ENCODE assay signal across 18 mouse cellular contexts in genomic region chr1:74352532-74353096, GRCm38 (mm10). TPM values are rescaled to one million over a fixed set of nuclear protein-coding genes. Genes with fewer than 3 reads are reported as not detected.
DNase-seq lines count a peak whose midpoint lies in the region; ATAC-seq and TF ChIP-seq lines count a peak whose summit lies in the region.
"Had no signal": no experiment of that assay in that cellular context is flagged by ENCODE, and none has a peak within 500 bp of the region (broad histone marks: within the 10 kb centered on the region; RNA-seq: fewer than 3 reads in every experiment).

No protein-coding gene starts in this region.

- 0 out of 2 replicates have a peak overlapping the region, but pooled peaks have one; percentile 43 for H3K27ac ChIP-seq in heart, embryonic 11.5 days (ENCODE audit: low read depth, low read length)
- peak overlapping the region; percentile 96 for H3K27ac ChIP-seq in CH12.LX (ENCODE audit: insufficient read depth, low read depth)
- H3K27ac ChIP-seq in heart, embryonic 14.5 days (replicated peaks in 1 of 2; ENCODE audit: control insufficient read depth in 1 of 2, insufficient read depth in 1 of 2, low read depth in 2 of 2, low read length in 2 of 2): peak overlapping the region; percentile 34 to 55; a peak in 3 of 4 replicates
- H3K27ac ChIP-seq: forebrain, embryonic 12.5 days; hindbrain, embryonic 12.5 days; lung, embryonic 15.5 days; macrophage; neural tube, embryonic 12.5 days had no signal

- no peak for TF ChIP-seq CTCF in CH12.LX (conservative IDR thresholded peaks at IDR 0.05 in 1 of 2, IDR thresholded peaks at IDR 0.05 in 1 of 2; ENCODE audit: low read depth in 2 of 2, low read length in 2 of 2)

- H3K4me3 ChIP-seq in heart, embryonic 11.5 days (ENCODE audit: low read depth, low read length): no peak overlapping the region
- peak overlapping the region; percentile 10 to 59 (median 56) for H3K4me3 ChIP-seq in CH12.LX (replicated peaks in 1 of 3; ENCODE audit: low read depth in 2 of 3, low read length in 2 of 3, poor library complexity in 1 of 3)
- H3K4me3 ChIP-seq in heart, embryonic 14.5 days (ENCODE audit: control insufficient read depth in 1 of 2, insufficient read depth in 1 of 2, low read depth in 1 of 2, low read length in 2 of 2): no peak overlapping the region
- H3K4me3 ChIP-seq: forebrain, embryonic 12.5 days; hindbrain, embryonic 12.5 days; lung, embryonic 15.5 days; neural tube, embryonic 12.5 days had no signal

- H3K9me3 ChIP-seq in heart, embryonic 11.5 days (replicated peaks; ENCODE audit: control insufficient read depth, low read length): no peaks in the 10 kb centered on the region
- no peaks in the 10 kb centered on the region for H3K9me3 ChIP-seq in CH12.LX (replicated peaks; ENCODE audit: low read length)
- H3K9me3 ChIP-seq in heart, embryonic 14.5 days (ENCODE audit: control insufficient read depth, low read length): no peaks in the 10 kb centered on the region
- H3K9me3 ChIP-seq: forebrain, embryonic 12.5 days; hindbrain, embryonic 12.5 days; lung, embryonic 15.5 days; neural tube, embryonic 12.5 days had no signal

- H3K4me1 ChIP-seq in heart, embryonic 11.5 days (ENCODE audit: control insufficient read depth, insufficient read depth, low read length): 0 out of 2 replicates have a peak, but pooled peaks cover 2% of the 10 kb centered on the region
- H3K4me1 ChIP-seq in CH12.LX (ENCODE audit: control insufficient read depth in 1 of 2, insufficient read depth in 2 of 2): peaks cover 49 to 83% of the 10 kb centered on the region in 2 experiments
- peaks cover 2% of the 10 kb centered on the region in 2 experiments; a peak in 2 of 4 replicates for H3K4me1 ChIP-seq in heart, embryonic 14.5 days (ENCODE audit: control insufficient read depth in 2 of 2, insufficient read depth in 2 of 2, low read length in 2 of 2)
- H3K4me1 ChIP-seq: forebrain, embryonic 12.5 days; hindbrain, embryonic 12.5 days; lung, embryonic 15.5 days; neural tube, embryonic 12.5 days had no signal

- dilution Hi-C loops in CH12.LX (cut with MboI; ENCODE audit: extremely low pct_ligation_motif_present, extremely low pct_unique_long_range_greater_than_20kb, low sequenced_read_pairs): no loop called here

- intact Hi-C loops in heart, postnatal 25 days (cut with DNase I): no loop called here

- in situ Hi-C loops in CH12.LX (cut with MboI; ENCODE audit: low pct_ligation_motif_present, low pct_unique_long_range_greater_than_20kb, low sequenced_read_pairs): no loop called here

- no peak overlapping the region for H3K4me2 ChIP-seq in heart, embryonic 11.5 days
- no peak overlapping the region for H3K4me2 ChIP-seq in CH12.LX (ENCODE audit: insufficient read depth, low read depth, poor library complexity, severe bottlenecking)
- H3K4me2 ChIP-seq in heart, embryonic 14.5 days (ENCODE audit: low read length): no peak overlapping the region
- H3K4me2 ChIP-seq: forebrain, embryonic 12.5 days; hindbrain, embryonic 12.5 days; lung, embryonic 15.5 days; midbrain, embryonic 11.5 days; neural tube, embryonic 12.5 days had no signal

- peak; percentile 55 to 86 for DNase-seq in adrenal gland, adult (ENCODE audit: inconsistent age in 2 of 2, low spot score in 1 of 2)
- DNase-seq in adrenal gland, postnatal 4 days (ENCODE audit: low spot score in 2 of 2): no peak
- no peak for DNase-seq in heart, postnatal 25 days (ENCODE audit: low spot score)
- peak; percentile 56 for DNase-seq in CH12.LX (ENCODE audit: extremely low read depth)
- DNase-seq in cerebellum, postnatal 36 days: no peak
- no peak for DNase-seq in thymus, postnatal 14 days
- DNase-seq: cerebellum, adult 18-20 months; kidney, postnatal 4 days; thymus, adult 2 months had no signal

- no peak overlapping the region for H3K9ac ChIP-seq in heart, embryonic 11.5 days (ENCODE audit: low read depth, low read length)
- H3K9ac ChIP-seq in CH12.LX (ENCODE audit: insufficient read depth, low read depth): peak overlapping the region; percentile 45; the same call in 1 of the 2 replicates
- no peak overlapping the region for H3K9ac ChIP-seq in heart, embryonic 14.5 days (ENCODE audit: low read length)
- H3K9ac ChIP-seq: forebrain, embryonic 12.5 days; hindbrain, embryonic 12.5 days; lung, embryonic 15.5 days; neural tube, embryonic 12.5 days had no signal

- H3K27me3 ChIP-seq in heart, embryonic 11.5 days (ENCODE audit: control insufficient read depth, insufficient read depth, low read length): no peaks in the 10 kb centered on the region
- H3K27me3 ChIP-seq in CH12.LX (replicated peaks): no peaks in the 10 kb centered on the region
- no peaks in the 10 kb centered on the region for H3K27me3 ChIP-seq in heart, embryonic 14.5 days (ENCODE audit: control insufficient read depth, insufficient read depth, low read length)
- H3K27me3 ChIP-seq: forebrain, embryonic 12.5 days; hindbrain, embryonic 12.5 days; lung, embryonic 15.5 days; neural tube, embryonic 12.5 days had no signal

- no peak for TF ChIP-seq RAD21 in CH12.LX (IDR thresholded peaks at IDR 0.05; ENCODE audit: low read depth, low read length)

- peaks cover 5% of the 10 kb centered on the region; the same call in 1 of the 2 replicates for H3K36me3 ChIP-seq in heart, embryonic 11.5 days (ENCODE audit: control insufficient read depth, insufficient read depth, low read length)
- H3K36me3 ChIP-seq in CH12.LX (replicated peaks in 1 of 2; ENCODE audit: control insufficient read depth in 1 of 2, insufficient read depth in 1 of 2, low read length in 1 of 2): peaks cover 69 to 78% of the 10 kb centered on the region in 2 experiments
- H3K36me3 ChIP-seq in heart, embryonic 14.5 days (ENCODE audit: control insufficient read depth, insufficient read depth, low read length): peaks cover 49% of the 10 kb centered on the region

- peak; percentile 57 for TF ChIP-seq EP300 in CH12.LX (IDR thresholded peaks at IDR 0.05; ENCODE audit: low read length)

- 67% methylated on average over 5 of the region's 5 CpGs for WGBS in heart, embryonic 11.5 days (ENCODE audit: insufficient replicate concordance)
- WGBS in heart, embryonic 14.5 days: 48% methylated on average over 5 of the region's 5 CpGs

- 0 out of 2 replicates have a peak, but pooled peaks have one; percentile 2 for ATAC-seq in heart, embryonic 11.5 days (replicated peaks; ENCODE audit: insufficient number of reproducible peaks, low FRiP score, low TSS enrichment)
- ATAC-seq in heart, embryonic 14.5 days (ENCODE audit: insufficient number of reproducible peaks, insufficient read depth, low FRiP score, low read depth): peak; percentile 40

- no peak; the same call in 1 of the 2 replicates for TF ChIP-seq POLR2A in CH12.LX (IDR thresholded peaks at IDR 0.05; ENCODE audit: low read depth, low read length)

- peaks cover 13% of the 10 kb centered on the region for H3K79me2 ChIP-seq in CH12.LX (replicated peaks; ENCODE audit: control insufficient read depth, extremely low read depth, insufficient read depth, poor library complexity, severe bottlenecking)

TF ChIP-seq in CH12.LX, 34 proteins besides CTCF, POLR2A, EP300 and RAD21:
- TF ChIP-seq UBTF (IDR thresholded peaks at IDR 0.05; ENCODE audit: low read depth, low read length) (no peak), POLR2AphosphoS2 (IDR thresholded peaks at IDR 0.05; ENCODE audit: low read depth, low read length) (0 out of 2 replicates have a peak, but pooled peaks have one; percentile 50), ETS1 (conservative IDR thresholded peaks at IDR 0.05; ENCODE audit: low read depth, low read length) (0 out of 2 replicates have a peak, but pooled peaks have one; percentile 21), BHLHE40 (IDR thresholded peaks at IDR 0.05; ENCODE audit: low read depth, low read length) (peak; percentile 19; the same call in 1 of the 2 replicates)

RNA-seq across cellular contexts. Expression of gene Catip, which starts 9.3 kb away (rescaled TPM):
- under 1 TPM; 0.48 to 0.50 TPM for total RNA-seq in adrenal gland, postnatal 4 days (2021)
- 0.17 and 0.59 TPM in 2 replicates for polyA plus RNA-seq in heart, embryonic 11.5 days (2014; fragmentation: Nextera tagmentation; extraction: Ambion mirVana)
- total RNA-seq in heart, postnatal 25 days (2021): under 1 TPM; 0.18 to 0.28 TPM
- total RNA-seq in CH12.LX (2012; rRNA removed): 0.21 and 0.30 TPM in 2 replicates
- total RNA-seq in CH12.LX (2014; rRNA removed): 0.11 and 0.20 TPM in 2 replicates
- polyA plus RNA-seq in CH12.LX (2012; ENCODE audit: insufficient read length, low read depth): 2.1 and 2.6 TPM in 2 replicates
- 0.34 and 0.55 TPM in 2 replicates for polyA plus RNA-seq in heart, embryonic 14.5 days (2014; fragmentation: Nextera tagmentation; extraction: Ambion mirVana)

RNA-seq across cellular contexts. Expression of gene Slc11a1, which starts 22.4 kb away (rescaled TPM):
- total RNA-seq in adrenal gland, postnatal 4 days (2021): 10 to 100 TPM; 10.2 to 13.6 TPM
- polyA plus RNA-seq in heart, embryonic 11.5 days (2014; fragmentation: Nextera tagmentation; extraction: Ambion mirVana): 1.1 TPM in 2 replicates
- 1 to 10 TPM; 2.5 to 3.2 TPM for total RNA-seq in heart, postnatal 25 days (2021)
- total RNA-seq in CH12.LX (2012; rRNA removed): 21.3 and 35.7 TPM in 2 replicates
- total RNA-seq in CH12.LX (2014; rRNA removed): 14.0 and 17.0 TPM in 2 replicates
- 85.8 and 96.4 TPM in 2 replicates for polyA plus RNA-seq in CH12.LX (2012; ENCODE audit: insufficient read length, low read depth)
- 4.4 and 4.9 TPM in 2 replicates for polyA plus RNA-seq in heart, embryonic 14.5 days (2014; fragmentation: Nextera tagmentation; extraction: Ambion mirVana)

RNA-seq across cellular contexts. Expression of gene Ctdsp1, which starts 38.7 kb away (rescaled TPM):
- total RNA-seq in adrenal gland, postnatal 4 days (2021): 100 to 1,000 TPM; 156 to 162 TPM
- 59.6 and 63.8 TPM in 2 replicates for polyA plus RNA-seq in heart, embryonic 11.5 days (2014; fragmentation: Nextera tagmentation; extraction: Ambion mirVana)
- total RNA-seq in heart, postnatal 25 days (2021): 100 to 1,000 TPM; 123 to 139 TPM
- total RNA-seq in CH12.LX (2012; rRNA removed) (23.4 and 26.0 TPM in 2 replicates), CH12.LX (2014; rRNA removed) (11.8 and 14.4 TPM in 2 replicates)
- polyA plus RNA-seq in CH12.LX (2012; ENCODE audit: insufficient read length, low read depth): 57.5 and 65.8 TPM in 2 replicates
- polyA plus RNA-seq in heart, embryonic 14.5 days (2014; fragmentation: Nextera tagmentation; extraction: Ambion mirVana): 67.3 and 67.8 TPM in 2 replicates

RNA-seq across cellular contexts. Expression of gene Tmbim1, which starts 47.2 kb away (rescaled TPM):
- total RNA-seq in adrenal gland, postnatal 4 days (2021): 10 to 100 TPM; 65.8 to 72.4 TPM
- polyA plus RNA-seq in heart, embryonic 11.5 days (2014; fragmentation: Nextera tagmentation; extraction: Ambion mirVana): 29.2 and 37.1 TPM in 2 replicates
- 10 to 100 TPM; 38.4 to 41.5 TPM for total RNA-seq in heart, postnatal 25 days (2021)
- total RNA-seq in CH12.LX (2012; rRNA removed) (30.9 and 32.4 TPM in 2 replicates), CH12.LX (2014; rRNA removed) (26.6 and 28.3 TPM in 2 replicates)
- 31.1 and 35.1 TPM in 2 replicates for polyA plus RNA-seq in CH12.LX (2012; ENCODE audit: insufficient read length, low read depth)
- 39.1 and 40.5 TPM in 2 replicates for polyA plus RNA-seq in heart, embryonic 14.5 days (2014; fragmentation: Nextera tagmentation; extraction: Ambion mirVana)

RNA-seq across cellular contexts. Expression of gene Vil1, which starts 56.6 kb away (rescaled TPM):
- total RNA-seq in adrenal gland, postnatal 4 days (2021): 1 to 10 TPM; 1.6 to 7.1 TPM
- 0.23 and 0.45 TPM in 2 replicates for polyA plus RNA-seq in heart, embryonic 11.5 days (2014; fragmentation: Nextera tagmentation; extraction: Ambion mirVana)
- total RNA-seq in heart, postnatal 25 days (2021): 1 to 10 TPM in 1 of 2 experiments, under 1 TPM in 1; 0.57 to 1.0 TPM
- total RNA-seq in CH12.LX (2012; rRNA removed): 0.08 TPM in 1 of 2 replicates, not detected in the other
- not detected in 2 replicates for total RNA-seq in CH12.LX (2014; rRNA removed)
- 0.10 TPM in 1 of 2 replicates, not detected in the other for polyA plus RNA-seq in CH12.LX (2012; ENCODE audit: insufficient read length, low read depth)
- polyA plus RNA-seq in heart, embryonic 14.5 days (2014; fragmentation: Nextera tagmentation; extraction: Ambion mirVana): 0.27 and 0.38 TPM in 2 replicates
- total RNA-seq: monocyte, adult 5-6 weeks had no signal

Comparison
In these comparisons a context has a peak if more than half of its experiments do, and no peak if none do; other contexts are left out.
1. DNase-seq: peak in adrenal gland, adult (2 of 2) and CH12.LX (single experiment); none in adrenal gland, postnatal 4 days (0 of 2), heart, postnatal 25 days (single experiment), cerebellum, postnatal 36 days (0 of 2) and thymus, postnatal 14 days (single experiment).
2. H3K27ac ChIP-seq: peak in every context shown above with its lines; median percentile 96 in CH12.LX; 44 in heart, embryonic 14.5 days; 43 in heart, embryonic 11.5 days.
3. H3K4me3 ChIP-seq: peak in CH12.LX (3 of 3); none in heart, embryonic 11.5 days (single experiment) and heart, embryonic 14.5 days (0 of 2).
4. RNA of gene Ctdsp1, which starts 38.7 kb away (total RNA-seq): 156 to 162 TPM in adrenal gland, postnatal 4 days and 123 to 139 TPM in heart, postnatal 25 days; 11.8 to 26.0 TPM in CH12.LX; every median in the first group is over 4 times any median in the second.